Mouse (Mus musculus): ENCODE measurements around the gene Gm45808. TPM values are rescaled to one million over a fixed set of nuclear protein-coding genes. Genes with fewer than 3 reads are reported as not detected.

Gene Gm45808
- polyA plus RNA-seq, 1 experiment from 2014 or later = not detected

DNA sequence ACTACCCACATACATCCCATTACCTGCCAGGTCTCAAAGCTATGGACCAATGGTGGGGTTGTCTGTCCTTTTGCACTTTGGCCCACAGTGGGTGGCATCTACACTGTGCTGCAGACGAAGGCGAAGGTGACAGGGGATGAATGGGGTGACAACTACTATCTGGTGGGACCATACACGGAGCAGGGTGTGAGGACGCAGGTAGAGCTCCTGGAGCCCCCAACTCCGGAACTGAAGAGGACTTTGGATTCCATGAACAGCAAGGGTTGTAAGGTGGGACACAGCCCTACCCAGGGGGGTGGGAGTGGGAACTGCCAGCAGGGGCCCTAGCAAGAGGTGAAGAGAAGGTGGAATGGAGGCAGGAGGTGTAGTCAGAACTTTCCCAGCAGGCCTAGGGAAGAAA is 50.2 kb downstream of the Gm45808 start:
- H3K4me1 ChIP-seq = peaks cover 43% of the 10 kb centered on the region
- H3K9me3 ChIP-seq (replicated peaks) = no peaks in the 10 kb centered on the region
- WGBS = 94% methylated on average over 5 of the region's 5 CpGs
- no peak overlapping the region for H3K4me3 ChIP-seq (replicated peaks)
- no peaks in the 10 kb centered on the region for H3K27me3 ChIP-seq
- no peak for ATAC-seq (replicated peaks; ENCODE audit: low FRiP score)
- peak overlapping the region; percentile 91; the same call in 1 of the 2 replicates for H3K4me2 ChIP-seq
- no peak overlapping the region for H3K27ac ChIP-seq
- H3K9ac ChIP-seq = no peak overlapping the region
- H3K36me3 ChIP-seq = peaks cover 32% of the 10 kb centered on the region

DNA sequence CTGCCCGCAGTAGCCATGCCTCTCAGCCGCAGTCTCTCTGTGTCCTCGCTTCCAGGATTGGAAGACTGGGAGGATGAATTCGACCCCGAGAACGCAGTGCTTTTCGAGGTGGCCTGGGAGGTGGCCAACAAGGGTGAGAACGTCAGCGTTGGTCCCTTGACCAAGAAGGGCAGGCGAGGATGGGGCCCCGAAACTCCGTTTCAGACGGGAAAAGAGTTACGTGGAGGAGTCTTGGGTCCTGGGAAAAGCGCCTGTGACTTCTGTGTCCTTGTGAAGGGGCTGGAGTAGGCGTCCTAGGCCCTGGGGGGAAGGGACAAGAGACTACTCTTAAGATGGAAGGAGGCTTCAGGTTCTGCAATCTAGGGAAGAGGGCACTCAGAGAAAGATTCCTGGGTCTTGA is 51.6 kb downstream of the Gm45808 start:
- Histone ChIP-seq H3K36me3 (peaks cover 32% of the 10 kb centered on the region), H3K4me3 (replicated peaks) (peak overlapping the region; percentile 81), H3K9ac (peak overlapping the region; percentile 67), H3K27me3 (no peaks in the 10 kb centered on the region), H3K27ac (peak overlapping the region; percentile 70), H3K9me3 (replicated peaks) (no peaks in the 10 kb centered on the region), H3K4me1 (peaks cover 43% of the 10 kb centered on the region), H3K4me2 (peak overlapping the region; percentile 91)
- WGBS = under 1% methylated on average over 16 of the region's 16 CpGs
- ATAC-seq (replicated peaks; ENCODE audit: low FRiP score) = no peak

DNA sequence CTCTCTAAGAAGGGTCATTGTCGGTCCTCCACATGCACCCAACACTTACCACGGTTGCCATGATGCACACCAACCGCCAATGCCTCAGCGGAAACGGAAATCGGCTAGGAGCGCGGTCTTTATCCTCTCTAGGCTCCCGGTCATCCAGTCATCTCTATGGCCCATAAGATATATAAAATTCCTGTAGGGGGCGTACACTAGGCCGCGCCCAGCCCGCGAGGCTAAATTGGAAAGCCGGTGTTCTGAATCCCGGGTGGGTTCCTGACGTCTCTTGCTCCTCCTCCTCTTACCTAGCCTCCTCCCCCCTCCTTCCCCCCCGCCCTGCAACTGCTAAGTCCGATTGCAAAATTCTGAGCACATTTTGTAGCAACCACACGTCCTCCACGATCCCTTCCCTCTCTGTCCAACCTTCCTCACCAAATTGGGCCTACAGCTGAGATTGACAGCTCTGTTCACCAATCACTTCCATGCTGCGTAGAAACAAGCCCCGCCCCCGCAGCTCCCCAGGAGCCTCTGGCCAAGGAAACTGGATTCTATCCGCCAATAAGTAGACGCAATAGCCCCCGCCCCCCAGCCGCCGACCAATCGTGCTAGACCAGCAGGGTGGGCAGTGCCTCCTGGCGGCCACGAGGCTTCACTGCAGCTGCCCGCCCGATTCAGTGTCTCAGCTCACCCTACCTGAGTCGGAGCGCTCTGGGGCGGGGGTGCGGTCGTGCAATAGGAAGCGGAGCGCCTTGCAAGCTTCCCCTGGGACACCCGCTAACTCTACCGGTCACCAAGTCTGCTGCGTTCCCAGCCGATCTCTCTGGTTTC is 52.2 kb downstream of the Gm45808 start, which contains the start of gene Gys1:
Gene Gys1, plus strand, starts transcription at position 642 of the 813 bp plus-strand sequence.
- Histone ChIP-seq H3K9me3 (replicated peaks) (no peaks in the 10 kb centered on the region), H3K4me2 (peak within 1 kb of the TSS; percentile 91), H3K9ac (peak within 1 kb of the TSS; percentile 85), H3K36me3 (peaks cover 32% of the 10 kb centered on the region), H3K27ac (peak within 1 kb of the TSS; percentile 92), H3K27me3 (no peaks in the 10 kb centered on the region), H3K4me1 (peaks cover 43% of the 10 kb centered on the region), H3K4me3 (replicated peaks) (peak within 1 kb of the TSS; percentile 81)
- ATAC-seq (replicated peaks; ENCODE audit: low FRiP score) = peak; percentile 96
- WGBS = under 1% methylated on average over 45 of the region's 45 CpGs

DNA sequence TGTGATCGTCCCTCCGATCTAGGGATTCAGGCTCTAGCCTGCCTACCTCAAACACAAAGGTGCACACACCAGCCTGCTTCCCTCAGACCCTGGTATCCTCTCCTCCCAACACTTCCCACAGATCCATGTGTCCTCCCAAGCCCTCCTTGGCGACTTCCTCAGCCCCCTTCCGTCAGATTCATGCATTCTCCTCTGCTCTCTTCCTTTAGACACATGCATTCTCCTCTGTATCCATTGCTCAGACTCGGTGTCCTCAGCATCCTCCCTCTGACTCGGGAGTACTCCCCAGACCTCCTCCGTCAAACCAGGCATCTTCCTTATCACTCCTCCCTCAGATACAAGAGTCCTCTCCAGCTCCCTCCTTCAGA is 52.8 kb downstream of the Gm45808 start:
- no peak for ATAC-seq (replicated peaks; ENCODE audit: low FRiP score)
- Histone ChIP-seq H3K4me3 (replicated peaks) (peak overlapping the region; percentile 81), H3K9ac (peak overlapping the region; percentile 85), H3K9me3 (replicated peaks) (no peaks in the 10 kb centered on the region), H3K4me2 (peak overlapping the region; percentile 91), H3K4me1 (peaks cover 43% of the 10 kb centered on the region), H3K27ac (peak overlapping the region; percentile 92), H3K27me3 (no peaks in the 10 kb centered on the region), H3K36me3 (peaks cover 36% of the 10 kb centered on the region)
- 2% methylated on average over 7 of the region's 7 CpGs for WGBS

DNA sequence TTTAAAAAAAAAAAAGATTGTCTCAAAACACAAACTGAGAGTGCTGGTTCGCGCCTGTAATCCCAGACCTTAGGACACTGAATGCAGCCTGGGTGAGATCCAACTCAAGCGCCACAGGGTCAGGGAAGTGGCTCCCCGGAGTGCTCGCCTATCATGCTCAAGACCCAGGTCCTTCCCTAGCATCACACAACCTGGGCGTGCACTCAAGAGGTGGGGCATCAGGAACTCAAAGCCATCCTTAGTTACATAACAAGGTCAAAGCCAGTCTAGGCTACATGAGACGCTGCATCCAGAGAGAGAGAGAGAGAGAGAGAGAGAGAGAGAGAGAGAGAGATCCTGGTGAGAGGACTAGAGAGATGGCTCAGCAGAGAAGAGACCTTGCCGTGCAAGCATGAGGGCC is 60.1 kb downstream of the Gm45808 start:
- H3K4me3 ChIP-seq (replicated peaks) = no peak overlapping the region
- no peak overlapping the region for H3K27ac ChIP-seq
- peaks cover 96% of the 10 kb centered on the region for H3K36me3 ChIP-seq
- no peak overlapping the region for H3K9ac ChIP-seq
- no peaks in the 10 kb centered on the region for H3K4me1 ChIP-seq
- H3K9me3 ChIP-seq (replicated peaks) = no peaks in the 10 kb centered on the region
- no peak overlapping the region for H3K4me2 ChIP-seq
- no peaks in the 10 kb centered on the region for H3K27me3 ChIP-seq
- ATAC-seq (replicated peaks; ENCODE audit: low FRiP score) = no peak
- 94% methylated on average over 8 of the region's 8 CpGs for WGBS

DNA sequence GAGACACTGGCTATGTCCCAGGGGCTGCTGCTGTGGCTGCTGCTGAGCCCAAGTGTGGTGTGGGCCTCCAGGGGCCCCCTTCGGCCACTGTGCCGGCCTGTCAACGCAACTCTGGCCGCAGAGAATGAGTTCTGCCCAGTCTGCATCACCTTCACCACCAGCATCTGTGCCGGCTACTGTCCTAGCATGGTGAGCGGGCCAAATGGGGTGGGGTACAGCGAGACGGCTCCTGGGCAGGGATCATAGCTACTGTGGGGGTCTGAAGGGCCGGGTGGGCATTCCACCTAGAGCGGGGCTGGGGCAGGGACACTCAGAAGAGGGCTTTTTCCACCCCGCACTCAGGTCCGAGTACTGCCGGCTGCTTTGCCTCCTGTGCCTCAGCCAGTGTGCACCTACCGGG is 65.4 kb downstream of the Gm45808 start:
- Histone ChIP-seq H3K27ac (no peak overlapping the region), H3K9ac (no peak overlapping the region), H3K27me3 (peaks cover 50% of the 10 kb centered on the region), H3K4me3 (replicated peaks) (no peak overlapping the region), H3K4me1 (peaks cover 23% of the 10 kb centered on the region), H3K36me3 (peaks cover 56% of the 10 kb centered on the region), H3K4me2 (no peak overlapping the region), H3K9me3 (replicated peaks) (no peaks in the 10 kb centered on the region)
- 85% methylated on average over 14 of the region's 14 CpGs for WGBS
- no peak for ATAC-seq (replicated peaks; ENCODE audit: low FRiP score)

DNA sequence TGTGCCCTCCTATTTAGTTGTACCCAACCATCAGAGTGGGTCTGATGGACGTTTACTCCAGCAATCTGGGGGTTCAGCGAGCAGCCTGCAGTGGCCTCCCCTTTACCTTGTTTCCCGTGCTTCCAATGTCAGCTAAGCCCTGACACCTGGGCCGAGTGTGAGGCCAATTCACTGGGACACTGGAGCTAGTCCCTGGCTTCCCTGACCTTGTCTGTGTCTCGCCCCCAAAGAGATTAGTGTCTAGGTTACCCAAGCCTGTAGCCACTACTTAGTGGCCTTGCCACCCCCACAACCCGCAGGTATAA is 66.0 kb downstream of the Gm45808 start, which contains the start of gene Lhb:
Gene Lhb, plus strand, starts transcription at position 206 of the 305 bp plus-strand sequence.
- WGBS = 50% methylated on average over 6 of the region's 6 CpGs
- Histone ChIP-seq H3K4me1 (peaks cover 27% of the 10 kb centered on the region), H3K4me2 (peak within 1 kb of the TSS; percentile 36), H3K9me3 (replicated peaks) (no peaks in the 10 kb centered on the region), H3K9ac (no peak within 1 kb of the TSS), H3K4me3 (replicated peaks) (no peak within 1 kb of the TSS), H3K27me3 (peaks cover 56% of the 10 kb centered on the region), H3K36me3 (peaks cover 50% of the 10 kb centered on the region), H3K27ac (no peak within 1 kb of the TSS)
- no peak for ATAC-seq (replicated peaks; ENCODE audit: low FRiP score)

DNA sequence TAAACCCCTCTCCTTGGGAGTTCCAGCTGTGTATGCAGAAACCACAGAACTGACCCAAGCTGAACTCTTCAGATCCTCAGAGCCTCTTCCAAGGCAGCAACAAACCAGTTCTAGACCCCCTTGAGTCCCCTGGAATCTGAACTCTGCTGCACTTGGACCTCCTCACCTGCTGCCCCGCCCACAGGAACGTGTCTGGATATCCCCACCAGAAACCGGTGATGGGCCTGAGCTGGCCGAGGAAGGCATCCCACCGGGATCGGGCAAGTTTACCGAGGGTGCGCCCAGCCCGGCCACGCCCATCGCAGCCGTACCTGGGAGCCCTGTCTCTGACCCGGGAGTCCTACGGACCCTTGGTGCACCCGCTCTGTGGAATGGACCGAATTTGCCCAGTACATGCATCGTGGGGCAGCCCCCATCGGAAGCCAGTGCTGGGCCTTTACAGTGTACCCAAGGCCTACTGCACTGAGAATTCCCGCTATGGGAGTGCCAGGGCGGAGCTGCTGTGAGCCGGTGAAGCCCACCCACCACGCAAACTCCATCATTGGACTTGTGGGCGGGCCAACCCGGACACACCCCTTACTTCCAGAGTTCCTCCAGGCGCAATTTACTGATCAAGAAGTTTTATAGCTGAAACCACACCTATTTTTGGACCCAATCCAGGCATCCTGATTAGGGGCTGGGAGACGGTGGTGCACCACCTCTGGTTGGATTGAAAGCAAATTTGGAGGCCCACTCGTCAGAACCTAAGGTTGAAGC is 66.6 kb downstream of the Gm45808 start:
- Histone ChIP-seq H3K4me2 (peak overlapping the region; percentile 36), H3K27ac (no peak overlapping the region), H3K9me3 (replicated peaks) (no peaks in the 10 kb centered on the region), H3K4me3 (replicated peaks) (no peak overlapping the region), H3K4me1 (peaks cover 32% of the 10 kb centered on the region), H3K36me3 (peaks cover 45% of the 10 kb centered on the region), H3K9ac (no peak overlapping the region), H3K27me3 (peaks cover 62% of the 10 kb centered on the region)
- 13% methylated on average over 27 of the region's 27 CpGs for WGBS
- no peak for ATAC-seq (replicated peaks; ENCODE audit: low FRiP score)

DNA sequence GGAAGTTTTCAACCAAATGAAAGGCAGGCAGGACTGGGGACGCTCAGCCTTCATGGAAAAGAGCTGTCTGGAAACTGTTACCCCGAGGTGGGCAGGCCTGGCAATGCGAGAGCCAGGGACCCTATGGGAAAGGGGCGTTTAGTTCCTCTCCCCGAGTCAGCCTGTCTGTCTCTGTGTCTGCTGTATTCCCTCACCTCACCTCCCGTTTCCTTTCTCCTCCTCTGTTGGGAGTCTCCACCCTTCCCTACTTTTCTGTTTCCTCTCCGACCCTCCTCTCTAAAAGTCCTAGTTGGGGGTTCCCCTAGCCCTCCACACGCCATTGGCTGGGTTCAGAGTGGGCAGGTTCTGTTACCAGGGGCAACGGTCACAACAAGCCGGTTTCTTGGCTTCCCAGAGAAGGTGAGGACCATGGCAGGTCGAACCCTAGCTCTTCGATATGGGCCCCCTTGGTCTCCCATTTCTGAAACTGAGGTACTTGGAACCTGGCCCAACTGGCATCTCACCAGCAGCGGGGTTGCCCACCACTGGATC is 68.6 kb downstream of the Gm45808 start:
- 8% methylated on average over 13 of the region's 13 CpGs for WGBS
- Histone ChIP-seq H3K9me3 (replicated peaks) (no peaks in the 10 kb centered on the region), H3K4me3 (replicated peaks) (no peak overlapping the region), H3K4me1 (peaks cover 52% of the 10 kb centered on the region), H3K9ac (0 out of 2 replicates have a peak overlapping the region, but pooled peaks have one; percentile 14), H3K36me3 (peaks cover 25% of the 10 kb centered on the region), H3K27me3 (peaks cover 81% of the 10 kb centered on the region), H3K4me2 (peak overlapping the region; percentile 23; the same call in 1 of the 2 replicates), H3K27ac (no peak overlapping the region)
- no peak for ATAC-seq (replicated peaks; ENCODE audit: low FRiP score)

Small RNA genes within 50 kb of the gene (microRNA-seq; reads per million reads assigned to microRNA genes)
- gene Gm22133 = not detected

Other genes starting within 250 kb of the Gm45808 start
- gene Cd37, start 247.7 kb downstream of the Gm45808 start, polyA plus RNA-seq (2015; fragmentation: Nextera tagmentation; extraction: Ambion mirVana) = 1.2 and 2.4 TPM in 2 replicates
- 0.10 and 0.23 TPM in 2 replicates for gene Slc6a16, start 245.7 kb downstream of the Gm45808 start, polyA plus RNA-seq (2015; fragmentation: Nextera tagmentation; extraction: Ambion mirVana)
- gene Slc6a21, start 209.3 kb downstream of the Gm45808 start, polyA plus RNA-seq (2015; fragmentation: Nextera tagmentation; extraction: Ambion mirVana) = not detected in 2 replicates
- 17.4 and 19.0 TPM in 2 replicates for gene Trpm4, start 153.0 kb downstream of the Gm45808 start, polyA plus RNA-seq (2015; fragmentation: Nextera tagmentation; extraction: Ambion mirVana)
- 2.1 and 2.5 TPM in 2 replicates for gene Hrc, start 151.5 kb downstream of the Gm45808 start, polyA plus RNA-seq (2015; fragmentation: Nextera tagmentation; extraction: Ambion mirVana)
- gene Ppfia3, start 119.8 kb downstream of the Gm45808 start, polyA plus RNA-seq (2015; fragmentation: Nextera tagmentation; extraction: Ambion mirVana) = 6.7 and 7.5 TPM in 2 replicates
- gene Lin7b, start 116.2 kb downstream of the Gm45808 start, polyA plus RNA-seq (2015; fragmentation: Nextera tagmentation; extraction: Ambion mirVana) = 0.41 and 0.96 TPM in 2 replicates
- 225 and 242 TPM in 2 replicates for gene Snrnp70, start 91.1 kb downstream of the Gm45808 start, polyA plus RNA-seq (2015; fragmentation: Nextera tagmentation; extraction: Ambion mirVana)
- gene Kcna7, start 81.2 kb downstream of the Gm45808 start, polyA plus RNA-seq (2015; fragmentation: Nextera tagmentation; extraction: Ambion mirVana) = not detected in 2 replicates
- gene Ntf5, start 73.1 kb downstream of the Gm45808 start, polyA plus RNA-seq (2015; fragmentation: Nextera tagmentation; extraction: Ambion mirVana) = 1.1 and 1.4 TPM in 2 replicates
- gene Lhb, start 66.0 kb downstream of the Gm45808 start, polyA plus RNA-seq (2015; fragmentation: Nextera tagmentation; extraction: Ambion mirVana) = not detected in 2 replicates
- gene Gys1, start 52.0 kb downstream of the Gm45808 start, polyA plus RNA-seq (2015; fragmentation: Nextera tagmentation; extraction: Ambion mirVana) = 37.6 and 40.8 TPM in 2 replicates
- gene Ruvbl2, start 48.7 kb downstream of the Gm45808 start, polyA plus RNA-seq (2015; fragmentation: Nextera tagmentation; extraction: Ambion mirVana) = 165 and 167 TPM in 2 replicates
- gene Ftl1, start 26.9 kb downstream of the Gm45808 start, polyA plus RNA-seq (2015; fragmentation: Nextera tagmentation; extraction: Ambion mirVana) = 4,509 and 4,690 TPM in 2 replicates
- 184 and 195 TPM in 2 replicates for gene Bax, start 19.9 kb downstream of the Gm45808 start, polyA plus RNA-seq (2015; fragmentation: Nextera tagmentation; extraction: Ambion mirVana)
- gene Tulp2, start 4.9 kb downstream of the Gm45808 start, polyA plus RNA-seq (2015; fragmentation: Nextera tagmentation; extraction: Ambion mirVana) = 1.0 and 1.1 TPM in 2 replicates
- 3.3 and 3.5 TPM in 2 replicates for gene Dhdh, start 2.0 kb upstream of the Gm45808 start, polyA plus RNA-seq (2015; fragmentation: Nextera tagmentation; extraction: Ambion mirVana)
- 221 and 252 TPM in 2 replicates for gene Nucb1, start 23.6 kb upstream of the Gm45808 start, polyA plus RNA-seq (2015; fragmentation: Nextera tagmentation; extraction: Ambion mirVana)
- gene Ppp1r15a, start 39.5 kb upstream of the Gm45808 start, polyA plus RNA-seq (2015; fragmentation: Nextera tagmentation; extraction: Ambion mirVana) = 18.6 and 24.7 TPM in 2 replicates
- gene Plekha4, start 39.5 kb upstream of the Gm45808 start, polyA plus RNA-seq (2015; fragmentation: Nextera tagmentation; extraction: Ambion mirVana) = 4.5 and 5.1 TPM in 2 replicates
- gene Hsd17b14, start 68.1 kb upstream of the Gm45808 start, polyA plus RNA-seq (2015; fragmentation: Nextera tagmentation; extraction: Ambion mirVana) = 11.8 and 14.8 TPM in 2 replicates
- 75.4 and 78.5 TPM in 2 replicates for gene Bcat2, start 83.3 kb upstream of the Gm45808 start, polyA plus RNA-seq (2015; fragmentation: Nextera tagmentation; extraction: Ambion mirVana)
- 0.32 TPM in 1 of 2 replicates, not detected in the other for gene Fgf21, start 128.7 kb upstream of the Gm45808 start, polyA plus RNA-seq (2015; fragmentation: Nextera tagmentation; extraction: Ambion mirVana)
- 0.06 and 0.21 TPM in 2 replicates for gene Fut1, start 130.5 kb upstream of the Gm45808 start, polyA plus RNA-seq (2015; fragmentation: Nextera tagmentation; extraction: Ambion mirVana)
- gene Izumo1, start 135.0 kb upstream of the Gm45808 start, polyA plus RNA-seq (2015; fragmentation: Nextera tagmentation; extraction: Ambion mirVana) = 0.14 and 0.17 TPM in 2 replicates
- gene Rasip1, start 140.7 kb upstream of the Gm45808 start, polyA plus RNA-seq (2015; fragmentation: Nextera tagmentation; extraction: Ambion mirVana) = 16.1 and 18.0 TPM in 2 replicates
- gene Mamstr, start 153.2 kb upstream of the Gm45808 start, polyA plus RNA-seq (2015; fragmentation: Nextera tagmentation; extraction: Ambion mirVana) = 7.5 and 9.0 TPM in 2 replicates
- gene Fut2, start 179.6 kb upstream of the Gm45808 start, polyA plus RNA-seq (2015; fragmentation: Nextera tagmentation; extraction: Ambion mirVana) = 0.42 and 3.7 TPM in 2 replicates
- 0.21 and 0.24 TPM in 2 replicates for gene Ntn5, start 197.2 kb upstream of the Gm45808 start, polyA plus RNA-seq (2015; fragmentation: Nextera tagmentation; extraction: Ambion mirVana)
- 0.19 and 0.29 TPM in 2 replicates for gene Sec1, start 207.6 kb upstream of the Gm45808 start, polyA plus RNA-seq (2015; fragmentation: Nextera tagmentation; extraction: Ambion mirVana)
- gene Car11, start 213.0 kb upstream of the Gm45808 start, polyA plus RNA-seq (2015; fragmentation: Nextera tagmentation; extraction: Ambion mirVana) = 8.6 and 8.8 TPM in 2 replicates
- 3.7 and 4.7 TPM in 2 replicates for gene Dbp, start 218.3 kb upstream of the Gm45808 start, polyA plus RNA-seq (2015; fragmentation: Nextera tagmentation; extraction: Ambion mirVana)
- 1,132 and 1,166 TPM in 2 replicates for gene Rpl18, start 228.6 kb upstream of the Gm45808 start, polyA plus RNA-seq (2015; fragmentation: Nextera tagmentation; extraction: Ambion mirVana)
- gene Sphk2, start 231.2 kb upstream of the Gm45808 start, polyA plus RNA-seq (2015; fragmentation: Nextera tagmentation; extraction: Ambion mirVana) = 28.1 and 33.7 TPM in 2 replicates
- gene Fam83e, start 234.4 kb upstream of the Gm45808 start, polyA plus RNA-seq (2015; fragmentation: Nextera tagmentation; extraction: Ambion mirVana) = 1.4 and 2.5 TPM in 2 replicates
- gene Spaca4, start 239.0 kb upstream of the Gm45808 start, polyA plus RNA-seq (2015; fragmentation: Nextera tagmentation; extraction: Ambion mirVana) = not detected in 2 replicates

Data from kidney, embryonic 15.5 days (tissue).